Comparison of ENCODE assay signal across 7 mouse cellular contexts in the genomic region with DNA sequence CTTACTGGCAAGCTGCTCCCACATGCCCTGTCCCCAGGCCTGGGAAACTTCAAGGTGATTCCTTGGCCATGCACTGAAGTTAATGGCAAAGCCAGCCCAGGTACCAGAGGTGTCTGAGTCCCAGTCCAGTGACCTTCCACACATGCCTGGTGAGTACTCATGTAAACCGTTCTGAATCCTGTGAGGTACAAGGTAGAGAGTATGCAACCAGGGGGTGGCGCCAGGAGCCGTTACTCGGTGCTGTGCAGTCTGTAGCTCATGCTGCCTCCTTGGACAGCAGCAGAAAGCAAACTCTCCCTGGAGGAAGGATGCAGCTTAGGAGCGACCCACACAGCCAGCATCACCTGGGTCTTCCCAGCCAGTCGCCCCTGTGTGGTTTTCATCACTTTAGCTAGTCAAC.
DNase-seq lines count a peak whose midpoint lies in the region; ATAC-seq lines count a peak whose summit lies in the region.

No protein-coding gene starts in this region.

- H3K9ac ChIP-seq in embryonic facial prominence, embryonic 14.5 days (ENCODE audit: low read depth, low read length) = no peak overlapping the region
- no peak overlapping the region for H3K9ac ChIP-seq in kidney, embryonic 15.5 days
- no peak overlapping the region for H3K9ac ChIP-seq in midbrain, embryonic 16.5 days (ENCODE audit: low read depth, low read length)

- no peaks in the 10 kb centered on the region; the same call in 1 of the 2 replicates for H3K4me1 ChIP-seq in embryonic facial prominence, embryonic 14.5 days (ENCODE audit: control insufficient read depth, insufficient read depth, low read length)
- H3K4me1 ChIP-seq in kidney, embryonic 15.5 days = 0 out of 2 replicates have a peak, but pooled peaks cover 11% of the 10 kb centered on the region
- no peaks in the 10 kb centered on the region for H3K4me1 ChIP-seq in midbrain, embryonic 16.5 days (ENCODE audit: control insufficient read depth, insufficient read depth, low read length)

- no peaks in the 10 kb centered on the region for H3K9me3 ChIP-seq in embryonic facial prominence, embryonic 14.5 days (ENCODE audit: control insufficient read depth, low read length)
- H3K9me3 ChIP-seq in kidney, embryonic 15.5 days (replicated peaks) = no peaks in the 10 kb centered on the region
- no peaks in the 10 kb centered on the region; the same call in 1 of the 2 replicates for H3K9me3 ChIP-seq in midbrain, embryonic 16.5 days (replicated peaks; ENCODE audit: control insufficient read depth, low read length, poor library complexity, severe bottlenecking)

- peak; percentile 62; the same call in 1 of the 2 replicates for ATAC-seq in embryonic facial prominence, embryonic 14.5 days (ENCODE audit: low read depth)
- peak; percentile 70 for ATAC-seq in kidney, embryonic 15.5 days (replicated peaks; ENCODE audit: low FRiP score)
- peak; percentile 76; the same call in 1 of the 2 replicates for ATAC-seq in midbrain, embryonic 16.5 days
- ATAC-seq in megakaryocyte, adult 5-6 weeks (ENCODE audit: poor library complexity, severe bottlenecking) = no peak

- no peak overlapping the region for H3K27ac ChIP-seq in embryonic facial prominence, embryonic 14.5 days (replicated peaks; ENCODE audit: low read depth, low read length)
- H3K27ac ChIP-seq in kidney, embryonic 15.5 days = no peak overlapping the region
- no peak overlapping the region for H3K27ac ChIP-seq in midbrain, embryonic 16.5 days (ENCODE audit: low read length)

- H3K4me3 ChIP-seq in embryonic facial prominence, embryonic 14.5 days (ENCODE audit: low read depth, low read length) = no peak overlapping the region
- no peak overlapping the region for H3K4me3 ChIP-seq in kidney, embryonic 15.5 days (replicated peaks)
- no peak overlapping the region for H3K4me3 ChIP-seq in midbrain, embryonic 16.5 days (ENCODE audit: low read depth, low read length)

- H3K27me3 ChIP-seq in embryonic facial prominence, embryonic 14.5 days (replicated peaks; ENCODE audit: control insufficient read depth, insufficient read depth, low read length) = no peaks in the 10 kb centered on the region
- H3K27me3 ChIP-seq in kidney, embryonic 15.5 days = no peaks in the 10 kb centered on the region
- no peaks in the 10 kb centered on the region for H3K27me3 ChIP-seq in midbrain, embryonic 16.5 days (ENCODE audit: control insufficient read depth, insufficient read depth, low read depth, low read length)

- no peak overlapping the region for H3K4me2 ChIP-seq in embryonic facial prominence, embryonic 14.5 days (ENCODE audit: low read depth, low read length)
- H3K4me2 ChIP-seq in kidney, embryonic 15.5 days = no peak overlapping the region
- no peak overlapping the region for H3K4me2 ChIP-seq in midbrain, embryonic 16.5 days (ENCODE audit: low read length)

- WGBS in embryonic facial prominence, embryonic 14.5 days = 26% methylated on average over 6 of the region's 6 CpGs
- 23% methylated on average over 6 of the region's 6 CpGs for WGBS in kidney, embryonic 15.5 days
- 23% methylated on average over 6 of the region's 6 CpGs for WGBS in midbrain, embryonic 16.5 days

- peak; percentile 25 for DNase-seq in layer of hippocampus, adult 11-12 months (ENCODE audit: low spot score)
- DNase-seq in layer of hippocampus, adult 18-20 months (ENCODE audit: low spot score in 2 of 2) = no peak
- peak; percentile 66 for DNase-seq in ZHBTc4 (ENCODE audit: low read depth, low spot score)
- DNase-seq in embryonic facial prominence, embryonic 14.5 days (ENCODE audit: low spot score) = peak; percentile 69

- H3K36me3 ChIP-seq in embryonic facial prominence, embryonic 14.5 days (ENCODE audit: control insufficient read depth, insufficient read depth, low read length) = no peaks in the 10 kb centered on the region
- H3K36me3 ChIP-seq in kidney, embryonic 15.5 days = no peaks in the 10 kb centered on the region
- H3K36me3 ChIP-seq in midbrain, embryonic 16.5 days (ENCODE audit: control insufficient read depth, insufficient read depth, low read length) = no peaks in the 10 kb centered on the region

Comparison
In these comparisons a context has a peak if more than half of its experiments do, and no peak if none do; other contexts are left out.
1. DNase-seq: peak in layer of hippocampus, adult 11-12 months (single experiment), ZHBTc4 (single experiment) and embryonic facial prominence, embryonic 14.5 days (single experiment); none in layer of hippocampus, adult 18-20 months (0 of 2).